Mouse (Mus musculus) heart, postnatal 0 days (tissue): ENCODE data around the gene Akap2. TPM values are rescaled to one million over a fixed set of nuclear protein-coding genes. Genes with fewer than 3 reads are reported as not detected.

Experiments
- ATAC-seq: fragments of 200-750 bp; cut with Nextera tagmentation; 2 replicates; pipeline ENCODE4 v1.8.0; 2017; ENCODE audit warnings: low read depth, moderate number of reproducible peaks, moderate library complexity; ENCODE audit not compliant: insufficient read depth
- DNase-seq: peaks from one replicate; pipeline ENCODE4 v3.0.0-alpha.2; 2016; ENCODE audit warnings: low spot score
- H3K27ac ChIP-seq: fragments of 300-500 bp; sonication (generic); 2 replicates; pipeline ENCODE4 v1.5.1; 2014; ENCODE audit warnings: low read depth, mild to moderate bottlenecking
- H3K27me3 ChIP-seq: fragments of 300-500 bp; sonication (generic); 2 replicates; pipeline ENCODE4 v1.6.1; 2014; ENCODE audit warnings: low read length, mixed read lengths; ENCODE audit not compliant: control insufficient read depth, insufficient read depth
- H3K36me3 ChIP-seq: fragments of 300-500 bp; sonication (generic); replicated peaks from 2 replicates; pipeline ENCODE4 v1.6.1; 2014; ENCODE audit warnings: low read length, mixed read lengths; ENCODE audit not compliant: control insufficient read depth, insufficient read depth
- H3K4me1 ChIP-seq: fragments of 300-500 bp; sonication (generic); 2 replicates; pipeline ENCODE4 v1.6.1; 2014; ENCODE audit warnings: antibody characterized with exemption; ENCODE audit not compliant: control insufficient read depth, insufficient read depth
- H3K4me2 ChIP-seq: fragments of 300-500 bp; sonication (generic); 2 replicates; pipeline ENCODE4 v1.6.1; 2014; ENCODE audit warnings: low read depth, mild to moderate bottlenecking, low read length, moderate library complexity
- H3K4me3 ChIP-seq: fragments of 300-500 bp; sonication (generic); 2 replicates; pipeline ENCODE4 v1.5.1; 2014; ENCODE audit warnings: low read depth, low read length
- H3K9ac ChIP-seq: fragments of 300-500 bp; sonication (generic); replicated peaks from 2 replicates; pipeline ENCODE4 v1.6.1; 2014; ENCODE audit warnings: low read depth, low read length, mixed read lengths
- H3K9me3 ChIP-seq: fragments of 300-500 bp; sonication (generic); replicated peaks from 2 replicates; pipeline ENCODE4 v1.6.1; 2016; ENCODE audit warnings: low read length; ENCODE audit not compliant: control insufficient read depth
- CTCF ChIP-seq: IDR thresholded peaks from 2 replicates; pipeline ENCODE4 v1.5.1; 2016; ENCODE audit warnings: antibody characterized with exemption, control low read depth, low read depth
- EP300 ChIP-seq: IDR thresholded peaks from 2 replicates; pipeline ENCODE4 v1.6.1; 2016; ENCODE audit warnings: antibody characterized with exemption, low read depth
- WGBS: fragments of 180-500 bp; shearing (Covaris S2); extraction: QIAGEN DNeasy Blood & Tissue Kit; methylation state at CpG from one replicate; pipeline ENCODE4 v1.1.7; 2014; 5-methylcytosine and 5-hydroxymethylcytosine counted together
- polyA plus RNA-seq: library from polyadenylated mRNA; unstranded; fragments of >200 nt; fragmentation: Nextera tagmentation; extraction: Ambion mirVana; gene quantifications from 2 replicates; pipeline ENCODE4 v1.2.1, GENCODE M21; 2015
- total RNA-seq: library from RNA; depleted of rRNA; stranded (reverse); fragments of >200 nt; gene quantifications from 2 replicates; pipeline ENCODE4 v1.2.3, GENCODE M21; 2014; ENCODE audit warnings: low replicate concordance

Gene Akap2
- total and polyA plus RNA-seq, 2 experiments from 2014 or later, result 37.7 to 64.1 TPM

- Histone ChIP-seq H3K9me3 (no peaks in the 10 kb centered on the region), H3K27ac (peak overlapping the region; percentile 71), H3K9ac (no peak overlapping the region), H3K4me1 (peaks cover 34% of the 10 kb centered on the region), H3K4me3 (no peak overlapping the region), H3K4me2 (no peak overlapping the region), H3K36me3 (no peaks in the 10 kb centered on the region), H3K27me3 (no peaks in the 10 kb centered on the region)
- no peak for ATAC-seq
- TF ChIP-seq EP300, result no peak
- no peak for TF ChIP-seq CTCF
- peak; percentile 60 for DNase-seq
- WGBS, result 31% methylated on average over 11 of the region's 11 CpGs
These were observed 125.2 kb downstream of the Akap2 start for GRCm38 (mm10) chr4:57842472-57843305.

- H3K4me1 ChIP-seq, result peaks cover 38% of the 10 kb centered on the region
- peak overlapping the region; percentile 64 for H3K4me3 ChIP-seq
- H3K36me3 ChIP-seq, result peaks cover 5% of the 10 kb centered on the region
- DNase-seq (peak; percentile 96), ATAC-seq (peak; percentile 91)
- no peaks in the 10 kb centered on the region for H3K9me3 ChIP-seq
- peak overlapping the region; percentile 71 for H3K4me2 ChIP-seq
- WGBS, result 2% methylated on average over 10 of the region's 10 CpGs
- H3K27me3 ChIP-seq, result no peaks in the 10 kb centered on the region
- peak overlapping the region; percentile 81 for H3K9ac ChIP-seq
- TF ChIP-seq EP300 (no peak), CTCF (no peak)
- peak overlapping the region; percentile 96 for H3K27ac ChIP-seq
These were observed 127.6 kb downstream of the Akap2 start for GRCm38 (mm10) chr4:57845031-57845431.

- ATAC-seq, result no peak
- TF ChIP-seq EP300, result no peak
- TF ChIP-seq CTCF, result no peak
- Histone ChIP-seq H3K27me3 (no peaks in the 10 kb centered on the region), H3K4me3 (peak overlapping the region; percentile 64), H3K4me1 (peaks cover 38% of the 10 kb centered on the region), H3K9me3 (no peaks in the 10 kb centered on the region), H3K27ac (peak overlapping the region; percentile 96), H3K4me2 (peak overlapping the region; percentile 71), H3K9ac (peak overlapping the region; percentile 81), H3K36me3 (peaks cover 11% of the 10 kb centered on the region)
- DNase-seq, result no peak
- 7% methylated on average over 12 of the region's 12 CpGs for WGBS
These were observed 128.2 kb downstream of the Akap2 start for GRCm38 (mm10) chr4:57845541-57846210.

- peaks cover 42% of the 10 kb centered on the region for H3K4me1 ChIP-seq
- no peak for TF ChIP-seq EP300
- no peak; the same call in 1 of the 2 replicates for ATAC-seq
These were observed 129.0 kb downstream of the Akap2 start for GRCm38 (mm10) chr4:57846381-57846990.

DNA sequence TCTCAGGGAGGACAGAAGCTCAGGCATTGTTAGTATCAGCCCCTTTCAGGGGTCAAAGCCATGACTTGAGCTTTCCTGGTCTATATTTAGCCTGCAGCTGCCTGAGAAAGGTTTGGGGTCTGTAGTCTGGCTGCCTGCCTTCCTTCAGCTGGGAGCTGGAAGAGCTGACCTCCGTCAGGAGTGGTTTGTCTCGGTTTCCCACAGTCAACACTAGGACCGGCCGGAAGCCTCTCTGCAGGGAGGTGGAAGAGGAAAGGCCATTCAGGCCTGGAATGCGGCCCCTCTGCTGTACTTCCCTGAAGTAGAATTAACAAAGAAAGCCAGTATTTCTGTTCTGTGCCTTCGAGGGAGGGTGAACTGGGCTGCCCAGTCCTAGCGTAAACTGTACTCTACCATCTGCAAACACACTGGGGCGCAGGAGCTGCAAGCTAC is 129.6 kb downstream of the Akap2 start:
- peaks cover 45% of the 10 kb centered on the region for H3K4me1 ChIP-seq
- DNase-seq (peak; percentile 74), ATAC-seq (peak; percentile 22)
- TF ChIP-seq CTCF (no peak), EP300 (no peak)
- no peaks in the 10 kb centered on the region for H3K9me3 ChIP-seq
- peak overlapping the region; percentile 64 for H3K4me3 ChIP-seq
- H3K4me2 ChIP-seq, result peak overlapping the region; percentile 71
- peak overlapping the region; percentile 81 for H3K9ac ChIP-seq
- H3K27ac ChIP-seq, result peak overlapping the region; percentile 96
- H3K27me3 ChIP-seq, result no peaks in the 10 kb centered on the region
- H3K36me3 ChIP-seq, result peaks cover 20% of the 10 kb centered on the region
- 5% methylated on average over 8 of the region's 8 CpGs for WGBS

More at GRCm38 (mm10) chr4:57846381-57846990, 129.0 kb downstream of the Akap2 start:
- Histone ChIP-seq H3K36me3 (peaks cover 18% of the 10 kb centered on the region), H3K27ac (peak overlapping the region; percentile 96), H3K4me2 (peak overlapping the region; percentile 71), H3K4me3 (peak overlapping the region; percentile 64), H3K9ac (peak overlapping the region; percentile 81), H3K9me3 (no peaks in the 10 kb centered on the region), H3K27me3 (no peaks in the 10 kb centered on the region)
- DNase-seq, result no peak
- 8% methylated on average over 11 of the region's 12 CpGs for WGBS
